Mouse (Mus musculus): ENCODE measurements around the gene Pde4c. TPM values are rescaled to one million over a fixed set of nuclear protein-coding genes. Genes with fewer than 3 reads are reported as not detected.

Gene Pde4c
- polyA plus RNA-seq (2012; rRNA removed) = 4.4 and 8.1 TPM in 2 replicates

DNA sequence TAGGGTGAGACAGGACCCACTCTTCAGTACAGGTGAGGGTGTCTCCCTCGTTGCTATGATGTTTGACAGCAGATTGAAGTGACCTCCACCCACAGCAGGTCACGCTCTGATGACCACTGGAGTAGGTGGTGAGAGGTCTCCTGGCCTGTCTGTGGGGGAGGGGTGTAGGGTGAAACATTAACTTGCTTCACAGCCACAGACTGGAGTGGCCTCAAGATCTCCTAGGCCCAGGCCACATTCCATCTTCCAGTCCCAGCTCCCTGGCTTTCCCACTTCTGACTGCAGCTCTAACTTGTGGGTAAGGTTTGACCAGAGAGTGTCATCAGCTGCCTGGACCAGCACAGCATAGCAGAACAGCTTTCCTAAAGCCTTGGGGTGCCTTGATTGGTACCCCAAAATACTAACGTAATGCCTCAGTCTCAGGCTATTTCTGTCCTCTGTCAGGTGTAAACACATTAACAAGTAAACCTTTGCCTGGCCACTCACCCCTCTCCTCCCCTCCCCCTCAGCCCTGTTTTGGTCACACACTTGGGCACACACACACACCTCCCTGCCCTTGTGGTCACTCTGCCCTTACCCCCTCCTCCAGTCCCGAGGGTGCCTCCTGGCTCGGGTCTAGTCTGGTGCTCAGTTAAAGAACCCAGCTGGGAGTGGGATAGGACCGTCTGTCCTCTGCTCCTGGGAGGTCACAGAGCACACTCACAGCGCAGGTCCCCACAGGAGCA lies at the start of gene Pde4c:
Gene Pde4c, plus strand, starts transcription at position 235 of the 725 bp plus-strand sequence.

DNA sequence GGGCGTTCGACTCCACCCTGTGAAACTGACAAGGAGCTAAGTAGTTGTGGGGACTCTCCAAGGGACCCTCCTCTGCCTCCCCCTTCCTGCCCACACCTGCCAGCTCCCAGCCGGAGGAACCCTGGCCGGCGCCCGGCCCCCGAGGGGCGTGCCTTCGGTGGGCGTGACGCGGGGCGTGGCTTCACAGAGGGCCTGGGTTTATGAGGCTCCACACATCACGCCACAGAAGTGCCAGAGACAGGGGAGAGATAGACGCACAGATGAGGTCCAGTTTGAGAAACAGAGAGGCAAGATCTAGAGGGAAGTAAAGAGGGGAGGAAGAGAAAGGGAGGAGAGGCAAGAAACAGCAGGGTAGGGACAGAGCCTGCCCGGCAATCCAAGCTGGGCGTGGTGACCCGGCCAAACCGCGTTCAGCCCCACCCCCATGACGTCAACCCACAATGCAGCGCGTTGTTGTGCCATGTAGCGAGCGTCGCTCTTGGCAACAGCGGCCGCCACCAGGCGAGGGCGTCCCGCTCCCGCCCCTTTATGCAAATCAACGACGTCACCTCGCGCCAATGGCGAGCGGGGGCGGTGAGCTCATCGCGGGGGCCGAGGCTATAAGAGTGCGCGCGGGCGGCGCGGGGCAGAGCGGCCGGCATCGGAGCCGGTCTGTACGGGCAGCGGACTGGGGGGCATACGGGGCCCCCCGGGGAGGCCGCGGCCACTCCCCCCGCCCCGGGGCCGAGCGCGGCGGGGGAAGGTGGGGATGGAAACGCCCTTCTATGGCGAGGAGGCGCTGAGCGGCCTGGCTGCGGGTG lies 25.0 kb upstream of the Pde4c start, which contains the start of gene Jund:
Gene Jund, plus strand, starts transcription at position 640 of the 800 bp plus-strand sequence.

DNA sequence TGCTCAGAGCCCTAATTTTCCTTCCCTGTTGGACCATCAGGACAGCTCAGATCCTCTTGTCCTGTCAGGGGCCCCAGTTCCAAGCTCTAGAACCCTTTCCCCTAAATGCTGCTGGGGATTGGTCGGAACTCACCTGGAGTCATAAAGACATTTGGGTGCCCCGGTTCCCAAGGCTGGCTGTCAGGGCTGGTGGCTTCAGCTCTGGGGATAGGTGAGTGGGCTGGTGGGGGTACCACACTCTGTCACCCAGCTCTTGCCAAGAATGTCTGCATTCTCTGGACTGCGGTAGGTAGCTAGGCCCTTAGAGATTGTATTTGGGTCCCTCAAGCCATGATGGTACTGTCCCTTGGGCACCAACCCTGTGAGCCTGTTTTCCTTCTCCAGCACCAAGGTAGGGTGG lies 20.2 kb upstream of the Pde4c start, which contains the start of gene Iqcn:
Gene Iqcn, plus strand, starts transcription at position 171 of the 400 bp plus-strand sequence.

GRCm38 (mm10) chr8:70718297-70718696 lies 5.2 kb upstream of the Pde4c start, which contains the start of gene Gm3336:
Gene Gm3336 (plus strand): TSS chr8:70718543.

GRCm38 (mm10) chr8:70754043-70754870 lies 30.7 kb downstream of the Pde4c start, which contains the start of gene Rab3a:
Gene Rab3a (plus strand): TSS chr8:70754679.

DNA sequence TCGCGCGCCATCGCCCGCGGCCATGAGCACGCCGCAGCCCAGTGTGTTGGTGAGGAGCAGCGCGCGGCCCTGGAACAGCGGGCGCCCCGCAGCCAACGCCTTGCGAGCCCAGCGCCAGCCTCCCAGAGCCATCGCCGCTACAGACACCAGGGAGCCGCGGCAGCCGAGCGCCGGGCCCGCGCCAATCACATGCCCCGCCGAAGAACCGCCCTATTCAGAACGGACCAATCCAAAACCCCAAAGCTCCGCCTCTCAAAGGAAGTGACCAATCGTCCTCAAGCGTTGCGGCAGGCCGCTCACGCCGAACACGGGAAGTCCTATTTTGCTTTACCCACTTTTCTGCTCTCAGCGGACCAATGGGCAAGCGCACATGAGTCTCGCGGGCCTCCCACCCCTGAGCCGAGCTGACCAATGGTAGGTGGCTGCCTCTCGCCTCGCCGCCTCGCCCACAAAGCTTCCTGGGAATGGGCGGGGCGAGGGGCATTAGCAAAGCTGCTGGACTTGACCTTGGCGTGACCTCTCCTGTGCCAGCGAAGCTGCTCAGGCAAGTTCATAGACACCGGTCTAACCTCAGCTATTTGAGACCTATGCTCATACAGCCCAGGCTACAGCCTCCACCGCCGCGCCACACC lies 37.4 kb downstream of the Pde4c start, which contains the start of gene Mpv17l2:
Gene Mpv17l2, minus strand, starts transcription at position 172 of the 632 bp plus-strand sequence.

DNA sequence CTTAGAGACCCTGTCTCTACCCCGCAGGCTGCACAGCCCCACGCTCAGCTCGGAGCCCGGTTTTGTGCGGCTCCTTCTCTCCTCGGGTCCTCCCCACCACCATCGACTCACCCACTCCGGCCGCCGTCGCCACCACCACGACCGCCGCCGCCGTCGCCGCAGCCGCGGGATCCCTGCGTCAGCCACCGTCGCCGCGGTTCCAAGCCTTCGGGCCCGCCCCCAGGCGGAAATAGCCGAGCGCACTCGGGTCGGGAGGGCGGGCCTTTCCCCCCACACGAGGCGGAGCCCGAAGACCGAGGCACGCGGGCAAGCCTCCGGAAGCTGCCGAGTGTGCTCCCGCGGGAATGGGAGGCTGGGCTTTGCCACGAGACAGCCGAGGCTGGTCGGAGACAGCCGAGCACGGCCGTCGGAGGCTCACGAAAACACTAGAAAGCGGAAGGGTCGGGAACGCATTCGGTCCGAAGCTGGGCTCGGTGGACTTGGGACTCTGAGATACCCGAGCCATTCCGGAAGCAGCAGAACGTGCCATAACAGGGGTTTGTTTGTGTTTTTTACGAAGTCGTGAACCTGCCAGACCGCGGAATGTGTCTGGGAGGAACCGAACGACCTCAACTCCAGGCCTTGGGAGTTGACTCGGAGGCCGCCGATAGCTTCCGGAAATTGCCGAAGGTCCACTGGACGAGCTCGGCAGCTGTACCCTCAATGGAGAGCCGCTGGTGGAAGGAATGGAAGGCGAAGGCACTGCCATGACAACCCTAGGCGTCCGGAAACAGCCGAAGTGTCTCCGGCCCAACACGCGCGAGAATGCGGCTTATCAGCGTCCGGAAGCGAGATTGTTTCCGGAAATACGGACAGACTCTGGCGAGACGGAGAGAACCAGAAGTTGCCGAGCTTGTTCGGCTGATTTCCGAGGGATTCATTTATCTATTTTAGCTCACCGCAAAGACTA lies 53.2 kb downstream of the Pde4c start, which contains the start of gene Pik3r2:
Gene Pik3r2, minus strand, starts transcription at position 218 of the 949 bp plus-strand sequence.

Other genes starting within 250 kb of the Pde4c start
- 20.8 and 22.8 TPM in 2 replicates for gene Klhl26, start 246.8 kb upstream of the Pde4c start, polyA plus RNA-seq (2012; rRNA removed)
- 1.1 and 2.1 TPM in 2 replicates for gene Tmem59l, start 236.4 kb upstream of the Pde4c start, polyA plus RNA-seq (2012; rRNA removed)
- 3.8 and 8.9 TPM in 2 replicates for gene Crlf1, start 230.6 kb upstream of the Pde4c start, polyA plus RNA-seq (2012; rRNA removed)
- 97.6 and 155 TPM in 2 replicates for gene Rex1bd, start 217.0 kb upstream of the Pde4c start, polyA plus RNA-seq (2012; rRNA removed)
- gene Uba52, start 212.9 kb upstream of the Pde4c start, polyA plus RNA-seq (2012; rRNA removed) = 632 and 635 TPM in 2 replicates
- gene Fkbp8, start 196.0 kb upstream of the Pde4c start, polyA plus RNA-seq (2012; rRNA removed) = 182 and 242 TPM in 2 replicates
- gene Kxd1, start 195.8 kb upstream of the Pde4c start, polyA plus RNA-seq (2012; rRNA removed) = 39.8 and 46.2 TPM in 2 replicates
- 18.0 and 18.3 TPM in 2 replicates for gene Ell, start 184.3 kb upstream of the Pde4c start, polyA plus RNA-seq (2012; rRNA removed)
- gene Isyna1, start 129.3 kb upstream of the Pde4c start, polyA plus RNA-seq (2012; rRNA removed) = 48.7 and 85.8 TPM in 2 replicates
- 157 and 297 TPM in 2 replicates for gene Ssbp4, start 114.8 kb upstream of the Pde4c start, polyA plus RNA-seq (2012; rRNA removed)
- 2.1 and 5.5 TPM in 2 replicates for gene Lrrc25, start 107.6 kb upstream of the Pde4c start, polyA plus RNA-seq (2012; rRNA removed)
- gene Gdf15, start 91.3 kb upstream of the Pde4c start, polyA plus RNA-seq (2012; rRNA removed) = 1.5 and 4.3 TPM in 2 replicates
- 6.0 and 8.1 TPM in 2 replicates for gene Pgpep1, start 63.3 kb upstream of the Pde4c start, polyA plus RNA-seq (2012; rRNA removed)
- 43.4 and 55.5 TPM in 2 replicates for gene Lsm4, start 50.5 kb upstream of the Pde4c start, polyA plus RNA-seq (2012; rRNA removed)
- gene Jund, start 24.8 kb upstream of the Pde4c start, polyA plus RNA-seq (2012; rRNA removed) = 305 and 826 TPM in 2 replicates
- gene Iqcn, start 20.3 kb upstream of the Pde4c start, polyA plus RNA-seq (2012; rRNA removed) = 0.01 and 0.06 TPM in 2 replicates
- 78.8 and 98.8 TPM in 2 replicates for gene Gm3336, start 5.2 kb upstream of the Pde4c start, polyA plus RNA-seq (2012; rRNA removed)
- gene Rab3a, start 31.0 kb downstream of the Pde4c start, polyA plus RNA-seq (2012; rRNA removed) = 26.6 and 31.2 TPM in 2 replicates
- gene Mpv17l2, start 37.2 kb downstream of the Pde4c start, polyA plus RNA-seq (2012; rRNA removed) = 90.0 and 283 TPM in 2 replicates
- gene Pik3r2, start 53.0 kb downstream of the Pde4c start, polyA plus RNA-seq (2012; rRNA removed) = 152 and 224 TPM in 2 replicates
- 40.6 and 40.8 TPM in 2 replicates for gene Mast3, start 81.3 kb downstream of the Pde4c start, polyA plus RNA-seq (2012; rRNA removed)
- gene Il12rb1, start 84.7 kb downstream of the Pde4c start, polyA plus RNA-seq (2012; rRNA removed) = 0.27 and 0.49 TPM in 2 replicates
- 34.5 and 41.1 TPM in 2 replicates for gene Arrdc2, start 116.0 kb downstream of the Pde4c start, polyA plus RNA-seq (2012; rRNA removed)
- gene Kcnn1, start 139.5 kb downstream of the Pde4c start, polyA plus RNA-seq (2012; rRNA removed) = 2.6 and 3.1 TPM in 2 replicates
- 38.7 and 55.7 TPM in 2 replicates for gene Ccdc124, start 150.2 kb downstream of the Pde4c start, polyA plus RNA-seq (2012; rRNA removed)
- gene Slc5a5, start 169.0 kb downstream of the Pde4c start, polyA plus RNA-seq (2012; rRNA removed) = 165 and 247 TPM in 2 replicates
- 3,410 and 3,519 TPM in 2 replicates for gene Rpl18a, start 173.7 kb downstream of the Pde4c start, polyA plus RNA-seq (2012; rRNA removed)
- gene Map1s, start 182.2 kb downstream of the Pde4c start, polyA plus RNA-seq (2012; rRNA removed) = 19.5 and 26.4 TPM in 2 replicates